Mouse (Mus musculus) right cerebral cortex, postnatal 4 days (tissue): ENCODE data around the gene Gm17660.
"Not testable (repeated sequence)": the region's sequence is repeated elsewhere in the genome, so short reads cannot be mapped to it uniquely, and the experiment has no call there.

Experiments
- DNase-seq: peaks from one replicate; pipeline ENCODE4 v3.0.0-alpha.2; 2022

Gm17660 gene

DNA sequence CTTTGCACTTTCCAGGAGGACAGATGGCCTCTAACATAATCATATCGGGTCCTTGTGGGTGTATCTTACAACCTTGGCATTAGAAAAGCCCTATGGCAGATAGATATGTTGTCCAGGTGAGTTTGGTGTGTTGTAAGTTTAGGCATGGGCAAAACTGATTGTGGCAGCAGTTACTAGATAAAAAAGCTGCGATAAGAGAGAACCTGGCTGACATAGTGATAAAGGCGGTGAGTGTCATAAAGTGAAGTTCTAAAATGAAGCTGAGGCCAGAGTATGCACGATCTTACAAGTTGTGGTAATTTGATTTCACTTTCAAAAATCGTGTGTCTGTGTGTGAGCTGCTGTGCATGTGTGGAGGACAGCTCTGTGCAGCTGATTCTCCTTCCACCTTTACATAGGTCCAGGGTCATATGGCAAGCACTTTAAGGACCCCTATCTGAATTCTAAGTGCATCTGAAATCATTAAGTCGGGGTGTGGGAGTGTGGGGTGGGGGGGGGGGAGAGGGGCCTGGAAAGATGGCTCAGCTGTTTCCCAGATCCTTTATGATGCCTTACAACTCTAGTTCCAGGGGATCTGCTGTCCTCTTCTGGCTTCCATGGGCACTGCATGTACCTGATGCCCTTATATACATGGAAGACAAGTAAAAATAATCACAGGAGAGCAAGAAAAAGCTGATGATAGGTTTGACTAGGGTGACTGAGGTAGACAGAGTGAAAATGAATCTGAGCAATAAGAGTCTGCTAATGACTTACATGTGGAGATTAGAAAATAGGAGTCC, 38.1 kb downstream of the Gm17660 start:
- peak; percentile 30 for DNase-seq

DNA sequence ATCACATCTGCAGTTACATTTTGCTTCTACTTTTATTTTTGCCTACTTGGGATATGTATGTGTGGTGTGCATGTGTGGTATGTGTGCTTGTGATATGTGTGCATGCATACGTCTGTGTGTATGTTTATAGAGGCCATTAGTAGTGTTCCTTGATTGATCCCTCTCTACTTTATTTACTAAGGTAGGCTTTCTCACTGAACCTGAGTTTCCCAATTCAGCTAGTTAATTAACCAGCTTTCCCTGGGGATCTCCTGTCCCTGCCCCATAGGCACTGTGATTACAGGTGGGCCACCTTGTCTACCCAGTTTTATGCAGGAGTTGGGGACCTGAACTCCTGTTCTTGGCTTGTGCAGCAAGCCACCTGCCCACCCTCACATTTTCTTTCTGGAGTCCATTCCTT, 40.7 kb downstream of the Gm17660 start:
- no peak for DNase-seq

DNA sequence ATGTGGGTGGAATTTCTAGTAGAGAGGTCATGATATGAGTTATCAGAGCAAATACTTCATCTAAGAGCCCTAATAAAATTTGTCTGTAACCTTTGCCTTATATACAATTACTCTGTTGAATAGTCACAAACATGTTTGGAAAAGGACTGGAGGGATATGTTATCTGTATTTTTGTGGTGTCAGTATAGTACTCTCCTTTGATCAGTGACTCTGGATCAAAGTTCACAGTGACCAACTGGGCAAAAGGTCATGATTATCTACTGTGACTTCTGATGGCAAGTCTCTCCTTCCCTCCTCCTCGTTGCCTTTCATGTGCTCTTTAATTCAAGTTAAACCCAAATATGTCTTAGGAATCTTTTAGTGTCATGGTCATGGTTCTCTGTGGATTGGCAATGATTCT, 41.6 kb downstream of the Gm17660 start:
- no peak for DNase-seq

DNA sequence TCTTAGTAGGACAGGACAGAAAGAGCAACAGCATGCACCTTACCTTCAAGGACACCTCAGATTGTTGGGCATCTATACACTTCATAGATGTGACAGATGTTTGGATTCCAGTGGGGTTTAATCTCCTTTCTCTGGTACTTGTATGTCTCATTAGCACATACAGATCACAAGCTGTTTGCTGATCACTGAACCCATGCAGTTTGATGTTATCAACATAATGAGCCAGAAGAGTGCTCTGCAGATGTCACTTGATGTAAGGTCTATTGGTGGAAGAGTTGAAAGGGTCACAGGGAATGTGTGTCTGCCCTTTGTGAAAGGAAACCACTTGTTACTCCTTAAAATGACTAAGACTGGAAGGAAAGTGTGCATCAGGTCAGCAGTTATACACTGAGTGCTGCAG, 42.3 kb downstream of the Gm17660 start:
- no peak for DNase-seq

DNA sequence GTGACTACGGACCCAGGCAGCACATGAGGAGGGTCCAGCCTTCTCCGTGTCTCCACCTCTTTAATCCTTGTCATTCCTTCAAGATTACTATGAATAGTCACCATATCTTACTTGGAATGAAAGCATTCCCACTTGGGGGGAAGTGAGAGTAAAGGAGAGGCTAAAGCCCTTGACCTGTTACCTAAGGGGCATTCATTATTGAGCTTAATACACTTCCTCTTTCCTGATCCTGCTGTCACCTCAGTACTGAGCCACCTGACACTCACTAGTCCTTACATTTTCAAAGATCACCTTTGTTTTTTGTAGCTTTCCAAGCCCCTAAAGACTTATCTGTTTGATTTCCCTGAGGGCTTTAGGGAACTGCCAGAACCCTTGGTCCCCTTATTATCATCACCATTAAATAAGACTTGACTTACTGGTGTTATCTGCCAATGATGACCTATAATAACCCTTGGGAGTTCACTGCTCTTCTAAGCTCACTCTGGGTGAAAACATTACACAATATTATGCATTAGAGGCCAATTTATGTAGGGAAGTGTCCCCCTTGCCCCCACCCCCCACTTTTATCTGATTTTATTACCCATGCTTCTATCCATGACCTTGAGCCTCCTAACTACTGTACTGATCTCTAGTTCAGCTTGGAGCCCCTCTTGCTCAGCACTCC, 44.8 kb downstream of the Gm17660 start:
- DNase-seq = no peak

DNA sequence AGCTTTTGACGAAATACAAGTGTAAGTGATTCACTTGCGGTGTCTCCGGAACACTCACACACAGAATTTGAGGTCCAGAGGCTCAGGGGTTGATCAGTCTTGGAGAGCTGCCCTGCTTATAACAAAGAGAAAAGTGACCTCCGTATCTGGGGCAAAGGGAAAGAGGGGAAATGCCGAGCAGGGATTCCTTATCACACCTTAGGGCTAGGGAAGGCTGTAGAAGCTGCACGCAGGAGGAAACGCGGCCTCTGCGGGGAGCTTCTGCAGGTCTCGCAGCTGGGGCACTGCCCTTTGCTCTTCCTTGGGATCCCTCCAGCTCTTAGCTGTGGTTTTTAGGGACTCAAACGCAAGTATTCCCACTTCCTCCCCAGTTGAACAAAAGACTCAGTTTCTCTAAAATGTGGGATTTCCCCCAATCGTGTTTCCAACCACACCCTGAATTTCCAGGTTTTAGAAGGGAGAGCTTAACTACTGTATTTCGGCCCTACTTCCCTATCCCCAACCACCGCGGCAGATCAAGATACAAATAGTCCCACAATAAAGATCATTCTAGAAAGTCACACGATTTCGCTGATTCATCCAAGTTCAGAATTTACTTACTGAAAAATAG, 52.1 kb downstream of the Gm17660 start:
- no peak for DNase-seq

DNA sequence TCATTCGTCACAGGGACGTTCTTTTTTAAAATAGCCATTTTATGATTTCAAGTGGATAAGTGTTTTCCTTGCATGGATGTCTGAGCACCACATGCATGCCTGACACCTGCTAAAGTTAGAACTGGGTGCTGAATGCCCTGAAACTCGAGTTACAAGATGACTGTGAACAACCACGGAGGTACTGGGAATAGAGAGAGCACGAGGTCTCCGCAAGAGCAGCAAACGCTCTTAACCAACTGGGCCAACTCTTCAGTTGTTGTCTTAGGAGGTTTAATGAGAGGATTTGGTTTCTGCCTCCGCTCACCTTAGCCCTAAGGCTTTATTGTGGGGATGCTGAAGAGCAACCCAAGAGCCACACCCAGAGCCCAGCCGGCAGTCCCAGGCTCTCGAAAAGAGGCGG, 52.6 kb downstream of the Gm17660 start:
- DNase-seq = no peak

DNA sequence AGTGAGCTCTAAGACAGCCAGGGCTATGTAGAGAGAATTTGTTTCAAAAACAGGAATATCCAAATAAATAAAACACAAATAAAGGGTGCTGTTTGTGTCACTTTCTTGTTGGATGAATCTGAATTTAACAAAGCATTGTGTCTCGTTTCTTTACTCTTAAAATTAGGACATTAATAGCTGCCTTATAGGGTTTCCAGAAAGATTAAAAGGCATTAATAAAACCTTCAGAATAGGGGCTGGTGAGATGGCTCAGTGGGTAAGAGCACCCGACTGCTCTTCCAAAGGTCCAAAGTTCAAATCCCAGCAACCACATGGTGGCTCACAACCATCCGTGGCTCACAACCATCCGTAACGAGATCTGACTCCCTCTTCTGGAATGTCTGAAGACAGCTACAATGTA, 53.2 kb downstream of the Gm17660 start:
- not testable (repeated sequence) for DNase-seq

DNA sequence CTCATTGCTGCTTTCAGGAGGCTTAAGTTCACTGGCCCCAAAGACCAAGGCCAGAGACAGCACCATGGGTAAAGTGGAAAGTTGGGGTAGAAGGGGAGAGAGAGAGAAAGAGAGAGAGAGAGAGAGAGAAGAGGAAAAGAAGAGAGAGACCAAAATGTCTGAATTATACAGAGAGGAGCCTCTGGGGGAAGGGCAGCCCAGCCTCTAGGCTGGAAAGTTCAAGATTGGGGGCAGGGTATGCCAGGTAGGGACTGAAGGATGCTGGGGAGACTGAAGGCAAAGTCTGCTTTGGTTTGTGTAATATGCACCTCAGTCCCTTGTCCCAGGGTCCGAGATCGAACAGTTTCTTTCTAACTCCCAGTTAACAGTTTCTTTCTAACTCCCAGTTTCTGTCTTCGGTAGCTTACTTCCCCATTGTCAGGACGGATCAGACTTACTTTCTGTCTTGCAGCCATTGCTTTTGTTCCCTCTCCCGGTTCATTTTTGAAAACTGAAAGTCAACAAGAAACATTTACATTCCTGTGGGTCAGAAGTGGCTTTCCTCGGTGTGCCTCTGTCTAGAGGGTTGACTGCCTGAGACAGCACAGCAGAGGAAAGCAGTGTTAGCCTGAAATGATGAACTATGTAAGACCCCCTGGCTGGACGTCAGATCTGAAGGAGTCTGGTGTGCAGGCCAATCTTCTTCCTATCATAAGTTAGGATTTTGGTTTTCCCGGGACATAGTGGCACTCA, 54.0 kb downstream of the Gm17660 start:
- DNase-seq = no peak

DNA sequence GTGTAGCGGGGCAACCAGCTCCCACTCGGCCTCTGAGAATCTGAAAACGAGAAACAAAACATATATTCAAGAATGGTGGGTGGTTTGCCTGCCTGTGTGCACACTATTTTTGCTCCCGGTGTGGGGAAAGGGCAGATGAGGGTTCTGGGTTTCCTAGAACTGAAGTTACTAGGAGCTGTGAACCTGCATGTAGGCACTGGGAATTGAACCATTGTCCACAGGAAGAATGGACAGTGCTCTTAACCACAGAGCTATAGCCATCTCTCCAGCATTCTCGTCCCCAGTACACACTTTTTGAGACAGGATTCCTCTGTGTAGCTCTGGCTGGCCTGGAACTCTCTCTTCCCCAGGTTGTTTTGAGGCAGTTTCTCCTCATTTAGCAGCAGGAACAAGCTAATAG, 54.9 kb downstream of the Gm17660 start:
- no peak for DNase-seq

DNA sequence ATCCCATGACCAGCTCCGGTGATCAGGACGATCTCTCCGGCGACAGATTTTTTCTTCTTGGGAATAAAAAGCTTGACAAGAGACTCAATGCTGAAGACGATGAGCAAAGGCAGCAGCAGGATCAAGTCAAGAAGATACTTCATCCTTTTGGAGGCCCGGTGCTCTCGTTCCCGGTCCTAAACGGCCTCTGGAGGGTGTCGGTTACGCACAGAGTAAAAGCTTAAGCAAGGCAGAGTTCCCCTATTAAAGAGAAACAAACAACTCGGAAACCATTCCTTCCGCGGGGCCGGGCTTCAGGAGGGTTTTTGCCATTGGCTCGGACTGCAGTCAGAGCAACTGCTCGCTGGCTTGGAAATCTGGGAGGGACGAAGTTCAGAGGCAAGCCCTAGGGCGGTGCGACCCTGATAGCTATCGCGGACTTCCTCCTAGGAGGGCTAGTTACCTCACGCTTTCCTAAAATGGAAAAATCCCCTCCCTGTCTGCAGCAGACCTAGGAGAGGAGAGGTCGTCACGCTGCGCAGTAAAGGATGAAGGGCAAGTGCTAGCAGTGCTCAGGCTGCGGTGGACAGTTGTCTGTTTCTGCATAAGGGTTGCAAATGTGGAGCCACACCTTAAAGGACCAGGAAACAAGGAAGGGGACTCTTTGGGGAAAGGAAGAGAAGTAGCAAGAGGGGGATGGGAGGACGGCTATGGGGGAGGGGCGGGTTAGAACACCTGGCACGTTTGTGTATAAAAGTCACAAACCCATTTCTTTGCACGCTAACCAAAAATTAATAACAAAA, 55.6 kb downstream of the Gm17660 start, which contains the start of gene Hsd17b11:
Hsd17b11 (minus strand) TSS at position 323 of the 782 bp plus-strand sequence.
- DNase-seq = peak; percentile 57
